Mouse (Mus musculus) ES-Bruce4 (cell line): Measurements from ENCODE around the gene E130208F15Rik.

Experiments used
- CTCF ChIP-seq: IDR thresholded peaks from one replicate; pipeline ENCODE4 v1.8.1; 2011; ENCODE audit warnings: low read depth, low read length
- POLR2A ChIP-seq: IDR thresholded peaks from one replicate; pipeline ENCODE4 v1.8.1; 2011; ENCODE audit warnings: low read length; ENCODE audit not compliant: insufficient read depth

GRCm38 (mm10) chr7:30362652-30363343 is 41.3 kb downstream of the E130208F15Rik start, which contains the start of gene Lrfn3:
- TF ChIP-seq CTCF, result no peak
- no peak for TF ChIP-seq POLR2A
